Mouse (Mus musculus) heart, embryonic 11.5 days (tissue): Measurements from ENCODE around the gene Gm10638. TPM values are rescaled to one million over a fixed set of nuclear protein-coding genes. Genes with fewer than 3 reads are reported as not detected.

Source experiments
- ATAC-seq: fragments of 200-750 bp; cut with Nextera tagmentation; replicated peaks from 2 replicates; pipeline ENCODE4 v1.8.0; 2017; ENCODE audit warnings: moderate library complexity; ENCODE audit not compliant: insufficient number of reproducible peaks, low FRiP score, low TSS enrichment
- H3K27ac ChIP-seq: fragments of 300-500 bp; sonication (generic); 2 replicates; pipeline ENCODE4 v1.5.1; 2014; ENCODE audit warnings: mild to moderate bottlenecking, low read depth, low read length
- H3K27me3 ChIP-seq: fragments of 300-500 bp; sonication (generic); 2 replicates; pipeline ENCODE4 v1.6.1; 2014; ENCODE audit warnings: mild to moderate bottlenecking, low read length, mixed read lengths; ENCODE audit not compliant: control insufficient read depth, insufficient read depth
- H3K36me3 ChIP-seq: fragments of 300-500 bp; sonication (generic); 2 replicates; pipeline ENCODE4 v1.6.1; 2014; ENCODE audit warnings: mild to moderate bottlenecking, low read length, moderate library complexity, mixed read lengths; ENCODE audit not compliant: control insufficient read depth, insufficient read depth
- H3K4me1 ChIP-seq: fragments of 300-500 bp; sonication (generic); 2 replicates; pipeline ENCODE4 v1.6.1; 2014; ENCODE audit warnings: low read length; ENCODE audit not compliant: control insufficient read depth, insufficient read depth
- H3K4me2 ChIP-seq: fragments of 300-500 bp; sonication (generic); 2 replicates; pipeline ENCODE4 v1.6.1; 2014; ENCODE audit warnings: mild to moderate bottlenecking, moderate library complexity
- H3K4me3 ChIP-seq: fragments of 300-500 bp; sonication (generic); 2 replicates; pipeline ENCODE4 v1.5.1; 2014; ENCODE audit warnings: low read depth, low read length
- H3K9ac ChIP-seq: fragments of 300-500 bp; sonication (generic); 2 replicates; pipeline ENCODE4 v1.6.1; 2014; ENCODE audit warnings: mild to moderate bottlenecking, low read depth, low read length, moderate library complexity
- H3K9me3 ChIP-seq: fragments of 300-500 bp; sonication (generic); replicated peaks from 2 replicates; pipeline ENCODE4 v1.6.1; 2016; ENCODE audit warnings: low read length; ENCODE audit not compliant: control insufficient read depth
- WGBS: fragments of 180-500 bp; shearing (Covaris S2); extraction: QIAGEN DNeasy Blood & Tissue Kit; methylation state at CpG from one replicate; pipeline ENCODE4 v1.1.7; 2014; ENCODE audit not compliant: insufficient replicate concordance; 5-methylcytosine and 5-hydroxymethylcytosine counted together
- polyA plus RNA-seq: library from polyadenylated mRNA; unstranded; fragments of >200 nt; fragmentation: Nextera tagmentation; extraction: Ambion mirVana; gene quantifications from 2 replicates; pipeline ENCODE4 v1.2.1, GENCODE M21; 2014

Gene Gm10638
- polyA plus RNA-seq, 1 experiment from 2014 or later = 2.0 TPM

DNA sequence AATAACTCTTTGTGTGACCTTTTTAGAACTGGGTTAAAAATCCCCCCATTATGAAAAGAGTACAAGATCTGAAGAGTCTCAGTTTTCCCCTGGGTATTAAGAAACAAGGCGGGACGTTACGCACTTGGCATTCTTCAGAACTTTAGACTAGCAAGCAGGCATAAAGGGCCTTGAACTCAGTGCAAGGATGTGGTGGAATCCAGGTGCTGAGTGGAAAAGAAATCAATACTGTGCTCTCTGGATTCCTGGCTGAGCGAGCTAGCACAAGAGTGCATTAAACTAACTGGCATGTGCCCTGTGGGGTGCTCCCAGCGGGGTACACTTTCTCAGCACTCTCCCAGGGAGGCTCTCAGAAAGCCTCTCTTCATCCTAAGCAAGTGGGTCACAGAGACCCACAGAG lies 17.3 kb downstream of the Gm10638 start:
- no peaks in the 10 kb centered on the region for H3K9me3 ChIP-seq
- no peak overlapping the region for H3K4me2 ChIP-seq
- H3K9ac ChIP-seq = no peak overlapping the region
- H3K4me1 ChIP-seq = no peaks in the 10 kb centered on the region
- ATAC-seq = no peak
- no peaks in the 10 kb centered on the region for H3K36me3 ChIP-seq
- WGBS = 68% methylated on average over 5 of the region's 5 CpGs
- H3K27ac ChIP-seq = no peak overlapping the region
- H3K4me3 ChIP-seq = no peak overlapping the region
- no peaks in the 10 kb centered on the region for H3K27me3 ChIP-seq

DNA sequence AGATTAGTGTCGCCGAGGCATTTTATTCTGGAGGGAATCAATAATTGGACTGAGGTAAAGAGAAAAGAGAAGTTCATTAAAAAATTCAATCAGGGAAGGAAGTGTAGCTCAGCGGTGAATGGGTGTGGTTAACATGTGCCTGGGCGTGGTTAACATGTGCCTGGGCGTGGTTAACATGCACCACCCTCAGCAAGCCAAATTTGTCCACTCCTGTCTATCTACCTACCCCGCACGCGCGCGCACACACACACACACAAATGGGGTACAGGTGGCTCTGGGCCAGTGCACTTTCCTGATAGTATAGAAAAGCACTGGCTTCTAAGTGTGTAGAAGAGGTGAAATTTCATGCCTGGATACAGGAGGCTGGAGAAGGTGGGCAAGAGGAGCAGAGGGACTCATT lies 19.7 kb downstream of the Gm10638 start:
- Histone ChIP-seq H3K4me3 (no peak overlapping the region), H3K27me3 (no peaks in the 10 kb centered on the region), H3K9ac (no peak overlapping the region), H3K36me3 (no peaks in the 10 kb centered on the region), H3K27ac (no peak overlapping the region), H3K9me3 (no peaks in the 10 kb centered on the region), H3K4me1 (no peaks in the 10 kb centered on the region), H3K4me2 (no peak overlapping the region)
- ATAC-seq = no peak
- WGBS = 81% methylated on average over 10 of the region's 10 CpGs

DNA sequence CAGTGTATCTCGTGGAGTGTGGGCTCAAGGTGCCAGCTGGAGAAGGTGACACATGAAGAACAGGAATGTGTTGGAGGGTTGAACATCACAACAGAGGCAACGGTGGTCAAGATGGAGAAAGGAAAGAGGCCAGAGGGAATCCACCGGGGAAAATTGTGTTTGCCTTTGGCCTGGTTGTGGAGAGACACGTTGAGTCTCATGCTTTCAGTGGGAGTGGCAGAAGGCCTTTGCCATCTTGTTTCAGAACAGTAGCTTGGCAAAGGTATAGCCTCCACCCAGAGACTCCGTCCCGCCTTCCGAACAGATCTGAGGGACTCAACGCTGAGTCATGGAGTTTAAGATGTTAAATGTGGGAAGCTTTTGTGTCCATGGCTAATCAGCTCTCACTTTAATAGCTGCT lies 20.2 kb downstream of the Gm10638 start:
- no peak for ATAC-seq
- WGBS = 83% methylated on average over 8 of the region's 8 CpGs
- Histone ChIP-seq H3K9me3 (no peaks in the 10 kb centered on the region), H3K27ac (no peak overlapping the region), H3K36me3 (no peaks in the 10 kb centered on the region), H3K9ac (no peak overlapping the region), H3K4me2 (no peak overlapping the region), H3K27me3 (no peaks in the 10 kb centered on the region), H3K4me1 (no peaks in the 10 kb centered on the region), H3K4me3 (no peak overlapping the region)

DNA sequence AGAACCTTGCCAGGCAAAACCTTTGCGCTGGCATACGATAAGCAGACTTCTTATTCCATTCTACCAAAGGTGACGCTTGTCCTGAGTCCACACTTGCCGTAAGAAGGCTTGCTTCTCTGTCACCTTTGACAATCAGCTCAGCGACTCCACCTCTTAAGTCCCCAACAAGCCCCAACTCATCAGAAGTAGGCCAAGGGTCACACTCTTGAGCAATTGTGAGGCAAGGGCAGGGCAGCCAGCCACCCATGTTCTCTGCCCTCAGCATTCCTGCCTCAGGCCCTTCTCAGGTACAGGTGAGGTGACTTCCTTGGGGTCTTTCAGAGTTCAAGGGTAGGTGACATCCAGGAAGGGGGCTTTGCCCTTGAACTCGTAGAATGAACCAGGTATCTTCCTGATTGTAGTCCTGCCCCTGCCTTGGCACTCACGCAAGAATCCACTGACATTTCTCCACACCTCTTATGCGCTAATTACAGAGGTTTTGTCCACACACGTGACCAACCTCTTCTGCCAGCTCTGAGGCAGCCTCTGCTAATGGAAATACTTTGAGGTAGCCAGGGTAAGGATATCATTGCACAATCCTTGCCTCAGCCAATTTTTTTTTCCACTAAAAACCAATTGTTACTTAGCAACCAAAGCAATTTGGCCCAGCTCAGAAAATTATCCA lies 21.2 kb downstream of the Gm10638 start:
- Histone ChIP-seq H3K4me2 (no peak overlapping the region), H3K27me3 (no peaks in the 10 kb centered on the region), H3K4me3 (no peak overlapping the region), H3K27ac (no peak overlapping the region), H3K9me3 (no peaks in the 10 kb centered on the region), H3K4me1 (no peaks in the 10 kb centered on the region), H3K36me3 (no peaks in the 10 kb centered on the region), H3K9ac (no peak overlapping the region)
- 81% methylated on average over 9 of the region's 9 CpGs for WGBS
- no peak for ATAC-seq

DNA sequence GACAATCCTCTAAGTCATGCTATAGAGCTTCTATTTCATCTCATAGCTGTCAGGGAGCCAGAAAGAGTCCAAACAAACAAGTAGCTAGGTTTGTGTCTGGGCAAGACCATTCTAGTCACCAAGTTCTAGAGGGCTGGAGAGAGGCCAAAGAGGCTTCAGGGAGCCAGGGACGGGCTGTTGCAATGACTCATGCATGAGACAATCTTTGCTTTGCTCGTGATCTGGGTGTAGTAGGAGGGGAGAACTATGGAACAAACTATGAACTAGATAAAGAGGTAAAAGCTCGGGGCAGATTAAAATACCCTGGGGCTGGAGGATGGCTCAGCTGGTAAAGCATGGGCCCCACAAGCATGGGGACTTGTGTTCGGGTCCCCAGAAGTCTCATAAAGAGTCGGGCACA lies 23.0 kb downstream of the Gm10638 start:
- WGBS = 51% methylated on average over 5 of the region's 5 CpGs
- ATAC-seq = no peak
- H3K27ac ChIP-seq = no peak overlapping the region
- no peaks in the 10 kb centered on the region for H3K36me3 ChIP-seq
- no peaks in the 10 kb centered on the region for H3K4me1 ChIP-seq
- H3K9ac ChIP-seq = no peak overlapping the region
- no peak overlapping the region for H3K4me2 ChIP-seq
- H3K4me3 ChIP-seq = no peak overlapping the region
- no peaks in the 10 kb centered on the region for H3K27me3 ChIP-seq
- no peaks in the 10 kb centered on the region for H3K9me3 ChIP-seq

DNA sequence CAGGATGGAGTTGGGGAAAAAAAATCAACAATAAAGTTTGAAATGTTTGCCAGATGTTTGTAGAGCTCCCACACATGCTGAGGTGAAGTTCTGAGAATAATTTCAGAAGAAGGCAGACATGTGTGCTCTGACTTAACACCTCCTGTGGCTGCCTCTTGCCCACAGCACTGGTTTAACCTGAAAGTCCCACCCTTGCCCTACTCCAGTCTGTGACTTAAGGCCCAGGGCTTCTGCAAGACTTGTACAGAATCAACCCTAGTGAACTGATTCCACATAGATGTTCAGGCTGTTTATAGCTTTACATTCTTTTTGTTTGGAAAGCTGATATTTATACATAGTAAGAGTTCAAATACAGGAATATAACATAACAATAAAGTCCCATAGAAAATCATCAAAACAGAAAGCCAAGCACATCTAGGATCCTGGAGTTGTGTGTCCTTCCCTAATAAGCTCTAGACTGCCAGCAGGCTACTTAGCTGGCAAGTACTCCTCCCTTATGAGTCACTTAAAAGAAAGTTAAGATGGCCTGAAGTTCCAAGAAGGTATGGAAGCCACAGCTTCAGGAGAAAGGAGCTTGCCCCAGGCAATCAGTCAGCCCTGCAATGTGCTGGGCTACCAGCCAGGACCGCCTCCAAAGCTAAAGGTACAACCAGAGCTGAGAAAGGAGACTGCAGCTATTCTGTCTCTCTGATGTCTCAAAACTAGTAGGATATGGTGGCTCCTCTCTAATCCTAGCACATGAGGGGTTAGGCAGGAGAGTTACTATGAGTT lies 24.6 kb downstream of the Gm10638 start:
- WGBS = 68% methylated on average over 1 of the region's 1 CpGs
- no peaks in the 10 kb centered on the region for H3K9me3 ChIP-seq
- H3K4me2 ChIP-seq = no peak overlapping the region
- H3K27ac ChIP-seq = no peak overlapping the region
- no peak overlapping the region for H3K9ac ChIP-seq
- H3K4me3 ChIP-seq = no peak overlapping the region
- no peaks in the 10 kb centered on the region for H3K4me1 ChIP-seq
- no peaks in the 10 kb centered on the region for H3K27me3 ChIP-seq
- H3K36me3 ChIP-seq = no peaks in the 10 kb centered on the region
- no peak for ATAC-seq

DNA sequence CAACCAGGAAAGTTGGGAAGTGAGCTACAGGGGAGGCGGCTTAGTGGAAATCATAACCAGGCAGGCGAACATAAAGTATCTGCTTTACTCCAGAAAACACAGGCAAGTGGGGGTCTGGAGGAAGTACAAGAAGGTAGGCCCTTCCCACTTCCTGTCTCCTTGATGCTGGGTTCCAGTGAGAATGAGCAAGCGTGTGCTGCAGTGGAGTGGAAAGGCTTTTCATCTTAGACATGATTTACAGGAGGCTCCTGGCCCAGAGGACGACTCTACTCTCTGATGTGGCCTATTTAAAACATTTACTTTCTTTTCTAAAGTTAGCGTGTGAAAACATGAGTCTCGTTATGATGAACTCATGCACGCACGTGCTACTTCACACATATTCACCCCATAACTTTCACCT lies 33.7 kb downstream of the Gm10638 start:
- Histone ChIP-seq H3K9me3 (no peaks in the 10 kb centered on the region), H3K4me3 (no peak overlapping the region), H3K4me1 (no peaks in the 10 kb centered on the region), H3K27ac (no peak overlapping the region), H3K27me3 (no peaks in the 10 kb centered on the region), H3K9ac (no peak overlapping the region), H3K4me2 (no peak overlapping the region), H3K36me3 (no peaks in the 10 kb centered on the region)
- 75% methylated on average over 8 of the region's 8 CpGs for WGBS
- ATAC-seq = no peak

DNA sequence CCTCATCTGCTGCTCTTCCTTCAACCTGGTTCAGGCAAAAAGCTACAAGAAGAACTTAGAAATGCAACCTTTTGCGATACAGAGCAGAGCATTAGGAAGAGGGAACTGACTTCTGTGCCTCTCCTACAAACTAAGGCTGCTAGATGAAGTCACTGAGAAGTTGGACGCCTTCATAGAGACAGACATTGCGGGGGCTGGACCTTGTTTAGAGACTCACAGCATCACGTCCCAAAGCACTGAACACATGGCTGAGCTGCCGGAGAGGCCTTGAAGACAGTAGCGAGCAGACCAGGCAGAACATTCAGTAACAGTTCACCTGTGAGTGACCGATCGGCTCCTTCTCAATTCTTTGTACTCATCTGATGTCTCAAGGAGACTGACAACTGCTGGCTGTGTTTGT lies 35.6 kb downstream of the Gm10638 start:
- Histone ChIP-seq H3K27ac (no peak overlapping the region), H3K9ac (no peak overlapping the region), H3K9me3 (no peaks in the 10 kb centered on the region), H3K36me3 (no peaks in the 10 kb centered on the region), H3K4me1 (no peaks in the 10 kb centered on the region), H3K4me3 (no peak overlapping the region), H3K4me2 (no peak overlapping the region), H3K27me3 (no peaks in the 10 kb centered on the region)
- no peak for ATAC-seq
- 88% methylated on average over 8 of the region's 8 CpGs for WGBS

DNA sequence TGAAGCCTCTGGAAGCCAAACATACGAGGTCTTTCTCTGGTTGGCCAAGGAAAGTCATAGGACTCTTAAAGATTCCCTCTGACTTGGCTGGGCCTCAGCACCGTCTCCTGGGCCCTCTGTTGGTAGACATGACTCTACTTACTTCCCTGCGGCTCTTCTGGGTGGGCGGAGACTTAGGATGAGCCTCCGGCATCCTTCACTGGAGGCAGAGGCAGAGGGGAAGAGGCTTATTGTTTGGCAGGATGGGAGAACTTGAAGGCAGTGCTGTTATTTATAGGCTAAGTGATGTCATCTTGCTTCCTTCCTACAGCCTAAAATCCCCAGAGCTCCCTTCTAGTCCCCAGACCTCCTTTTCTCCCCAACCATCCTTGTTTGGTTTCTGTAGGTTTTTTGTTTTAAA lies 41.0 kb downstream of the Gm10638 start:
- Histone ChIP-seq H3K27me3 (no peaks in the 10 kb centered on the region), H3K4me3 (no peak overlapping the region), H3K9me3 (no peaks in the 10 kb centered on the region), H3K4me2 (no peak overlapping the region), H3K4me1 (no peaks in the 10 kb centered on the region), H3K9ac (no peak overlapping the region), H3K36me3 (no peaks in the 10 kb centered on the region), H3K27ac (no peak overlapping the region)
- ATAC-seq = no peak
- WGBS = 40% methylated on average over 5 of the region's 5 CpGs
